Comparison of ENCODE assay signal across 13 mouse cellular contexts in genomic region chr13:98881991-98882390, GRCm38 (mm10).
"Had no signal": no experiment of that assay in that cellular context is flagged by ENCODE, and none has a peak within 500 bp of the region (broad histone marks: within the 10 kb centered on the region; RNA-seq: fewer than 3 reads in every experiment).

No protein-coding gene starts in this region.

- H3K27ac ChIP-seq: kidney, postnatal 0 days; layer of hippocampus, adult 2 months; limb, embryonic 12.5 days; liver, embryonic 13.5 days; midbrain, embryonic 13.5 days; neural tube, embryonic 12.5 days; stomach, postnatal 0 days had no signal

- DNase-seq: liver; liver, embryonic 13.5 days; liver, postnatal 0 days; lung, postnatal 36 days; thymus, postnatal 4 days had no signal

- H3K9me3 ChIP-seq: limb, embryonic 12.5 days; liver, embryonic 13.5 days; midbrain, embryonic 13.5 days; neural tube, embryonic 12.5 days had no signal

- H3K4me3 ChIP-seq: layer of hippocampus, adult 2 months; limb, embryonic 12.5 days; liver, embryonic 13.5 days; midbrain, embryonic 13.5 days; neural tube, embryonic 12.5 days had no signal

- H3K4me1 ChIP-seq: limb, embryonic 12.5 days; midbrain, embryonic 13.5 days; neural tube, embryonic 12.5 days had no signal

- ATAC-seq: hindbrain, embryonic 16.5 days; inflammation-experienced regulatory T-cells, adult 6 months; liver, postnatal 0 days; midbrain, embryonic 13.5 days had no signal

- H3K27me3 ChIP-seq: limb, embryonic 12.5 days; liver, embryonic 13.5 days; midbrain, embryonic 13.5 days; neural tube, embryonic 12.5 days had no signal

- H3K9ac ChIP-seq: limb, embryonic 12.5 days; liver, embryonic 13.5 days; liver, postnatal 0 days; midbrain, embryonic 13.5 days; neural tube, embryonic 12.5 days had no signal

- H3K4me2 ChIP-seq: limb, embryonic 12.5 days; liver, embryonic 13.5 days; midbrain, embryonic 13.5 days; neural tube, embryonic 12.5 days had no signal
